Mouse (Mus musculus) heart, postnatal 14 days (tissue): ENCODE measurements around the gene Smarcc2. TPM values are rescaled to one million over a fixed set of nuclear protein-coding genes. Genes with fewer than 3 reads are reported as not detected.

ENCODE experiments used
- DNase-seq, 2 experiments: peaks; one replicate each; pipeline ENCODE4 v3.0.0; 2021 to 2022
- intact Hi-C: fragments of 180-260 bp; cut with DNase I; formaldehyde crosslinking; loops from one replicate; pipeline ENCODE4 v1.15.1; 2025
- total RNA-seq, 2 experiments: library from RNA; stranded (reverse); gene quantifications; 2 replicates each; pipeline ENCODE4 v1.2.3; 2021

The Smarcc2 gene
- total RNA-seq, 2 experiments from 2014 or later, result 76.6 to 80.5 TPM

DNA sequence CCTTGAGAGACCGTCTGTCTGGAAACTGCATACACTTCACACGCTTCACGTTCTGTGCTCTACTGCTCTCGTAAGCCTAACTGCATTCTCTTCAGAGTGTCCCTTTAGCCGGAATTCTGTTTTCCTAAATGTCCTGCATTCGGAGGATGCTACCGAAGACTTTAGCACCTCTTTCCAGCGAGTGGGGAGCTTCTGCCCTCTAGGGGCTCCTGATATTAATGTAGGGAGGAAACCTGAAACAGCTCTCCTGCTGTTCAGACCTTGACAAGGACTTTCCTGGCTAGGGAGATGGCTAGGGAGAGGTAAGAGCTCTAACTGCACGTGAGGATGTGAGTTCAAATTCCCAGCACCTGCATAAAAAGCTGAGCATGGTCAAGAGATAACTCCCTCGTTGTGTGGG is 18.6 kb upstream of the Smarcc2 start:
- DNase-seq, result peak in 1 of 2 experiments; percentile 39
- intact Hi-C loops, result loop anchor here (5.0 kb wide), 1 partner anchor 33 kb away; no protein-coding TSS in a partner anchor

GRCm38 (mm10) chr10:128441324-128442119 is 17.5 kb upstream of the Smarcc2 start:
- intact Hi-C loops, result loop anchor here (5.0 kb wide), 1 partner anchor 34 kb away; no protein-coding TSS in a partner anchor
- DNase-seq, result no peak

DNA sequence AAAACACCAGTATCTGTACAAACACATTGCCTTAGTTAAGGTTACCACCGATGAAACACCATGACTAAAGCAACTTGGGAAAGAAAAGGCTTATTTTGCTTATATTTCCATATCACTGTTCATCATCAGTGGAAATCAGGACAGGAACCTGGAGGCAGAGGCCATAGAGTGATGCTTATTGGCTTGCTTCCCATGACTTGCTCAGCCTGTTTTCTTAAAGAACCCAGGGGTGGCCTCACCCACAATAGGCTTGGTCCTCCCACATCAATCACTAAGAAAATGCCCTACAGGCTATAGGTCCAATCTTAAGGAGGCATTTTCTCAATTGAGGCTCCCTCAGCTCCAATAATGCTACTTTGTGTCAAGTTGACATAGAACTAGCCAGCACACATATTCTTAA is 16.3 kb upstream of the Smarcc2 start:
- intact Hi-C loops, result loop anchor here (5.0 kb wide), 1 partner anchor 35 kb away; no protein-coding TSS in a partner anchor
- DNase-seq, result no peak

DNA sequence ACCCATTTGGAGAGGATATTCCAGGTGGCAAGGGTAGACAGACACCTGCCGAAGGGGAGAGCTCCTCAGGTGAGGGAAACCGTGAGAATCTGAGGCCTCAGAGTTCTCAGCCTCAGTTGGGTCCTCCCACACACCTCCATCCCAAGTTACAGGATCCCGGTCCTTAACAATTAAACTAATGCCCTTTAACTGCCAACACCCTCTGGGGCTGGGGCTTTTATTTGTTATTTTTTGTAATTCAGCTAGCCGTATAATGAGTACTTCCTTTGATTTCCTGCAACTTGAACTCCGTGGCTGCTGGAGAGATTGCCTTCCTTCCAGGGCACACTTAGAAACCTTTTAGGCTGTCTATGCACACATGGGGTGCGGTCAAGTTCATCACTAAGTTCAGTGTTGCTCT is 14.7 kb upstream of the Smarcc2 start:
- no peak for DNase-seq
- intact Hi-C loops, result loop anchor here (5.0 kb wide), 1 partner anchor 37 kb away; no protein-coding TSS in a partner anchor

GRCm38 (mm10) chr10:128445407-128445806 is 13.6 kb upstream of the Smarcc2 start:
- intact Hi-C loops, result no loop called here
- no peak for DNase-seq

- no peak for DNase-seq
- intact Hi-C loops, result no loop called here
These were observed 8.0 kb upstream of the Smarcc2 start for GRCm38 (mm10) chr10:128451014-128451413.

DNA sequence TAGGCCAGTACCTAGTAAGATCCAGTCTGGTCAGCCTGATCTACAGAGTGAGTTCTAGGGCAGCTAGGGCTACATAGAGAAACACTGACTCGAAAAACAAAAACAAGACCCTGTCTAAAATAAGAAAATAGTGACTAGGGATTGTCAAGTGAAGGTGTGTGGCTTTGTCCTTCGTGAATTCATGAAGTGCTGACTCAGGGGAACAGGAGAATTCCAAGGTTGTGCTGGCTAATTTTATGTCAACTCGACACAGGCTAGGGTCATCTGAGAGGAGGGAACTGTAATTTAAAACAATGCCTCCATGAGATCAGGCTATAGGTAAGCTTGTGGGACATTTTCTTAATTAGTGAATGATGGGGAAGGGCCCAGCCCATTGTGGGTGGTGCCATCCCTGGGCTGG is 4.6 kb upstream of the Smarcc2 start:
- intact Hi-C loops, result loop anchor here (1.0 kb wide), 1 partner anchor 119 kb away; no protein-coding TSS in a partner anchor

DNA sequence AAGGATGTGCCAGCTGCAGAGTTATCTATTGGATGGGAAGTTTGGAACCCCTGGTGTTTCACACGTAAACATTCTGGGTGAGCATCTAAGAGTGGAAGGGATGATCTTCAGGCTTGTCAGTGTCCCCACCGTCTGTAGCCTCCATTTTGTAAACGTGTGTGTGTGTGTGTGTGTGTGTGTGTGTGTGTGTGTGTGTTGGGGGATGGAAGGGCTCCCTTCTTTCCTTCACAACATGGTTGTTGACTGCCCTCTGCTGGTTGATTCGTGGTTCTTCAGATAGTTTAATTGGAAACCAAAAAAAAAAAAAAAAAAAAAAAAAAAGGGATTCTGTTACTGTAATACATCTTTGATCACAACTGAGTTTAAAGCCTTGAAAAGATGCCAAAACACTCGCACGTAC is 3.8 kb upstream of the Smarcc2 start:
- intact Hi-C loops, result loop anchor here (1.0 kb wide), 1 partner anchor 44 kb away; the partner anchor contains the start of genes Nabp2 and Rnf41

More for the DNA sequence above, 4.6 kb upstream of the Smarcc2 start:
- no peak for DNase-seq

DNA sequence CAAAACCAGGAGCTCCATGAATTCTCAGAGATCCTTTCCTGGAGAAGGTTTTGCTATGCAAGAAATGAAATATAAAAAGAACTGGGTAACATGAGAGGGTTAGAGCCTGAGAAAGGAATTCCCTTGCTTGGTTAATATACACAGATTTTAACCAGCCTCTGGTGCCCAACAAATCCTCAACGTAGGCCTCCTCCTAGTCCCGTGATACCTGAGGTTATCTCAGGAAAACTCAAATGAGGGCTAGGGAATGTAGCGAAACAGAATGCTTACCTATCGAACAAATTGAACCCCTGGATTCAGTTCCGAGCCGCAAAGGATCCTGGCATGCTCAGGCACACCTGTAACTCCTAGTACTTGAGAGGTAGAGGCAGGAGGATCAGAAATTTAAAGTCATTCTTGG is 1.4 kb upstream of the Smarcc2 start:
- DNase-seq, result no peak
- intact Hi-C loops, result loop anchor here (1.0 to 2.0 kb wide), 3 partner anchors 79 to 88 kb away; partner anchors contain the start of gene Ankrd52

More for the DNA sequence above, 3.8 kb upstream of the Smarcc2 start:
- peak; percentile 61 to 83 for DNase-seq

- intact Hi-C loops, result loop anchor here (1.0 to 2.0 kb wide), 3 partner anchors 78 to 89 kb away; partner anchors contain the start of gene Ankrd52
- peak; percentile 94 to 97 for DNase-seq
These were observed 715 bp upstream of the Smarcc2 start for GRCm38 (mm10) chr10:128458348-128458718.

DNA sequence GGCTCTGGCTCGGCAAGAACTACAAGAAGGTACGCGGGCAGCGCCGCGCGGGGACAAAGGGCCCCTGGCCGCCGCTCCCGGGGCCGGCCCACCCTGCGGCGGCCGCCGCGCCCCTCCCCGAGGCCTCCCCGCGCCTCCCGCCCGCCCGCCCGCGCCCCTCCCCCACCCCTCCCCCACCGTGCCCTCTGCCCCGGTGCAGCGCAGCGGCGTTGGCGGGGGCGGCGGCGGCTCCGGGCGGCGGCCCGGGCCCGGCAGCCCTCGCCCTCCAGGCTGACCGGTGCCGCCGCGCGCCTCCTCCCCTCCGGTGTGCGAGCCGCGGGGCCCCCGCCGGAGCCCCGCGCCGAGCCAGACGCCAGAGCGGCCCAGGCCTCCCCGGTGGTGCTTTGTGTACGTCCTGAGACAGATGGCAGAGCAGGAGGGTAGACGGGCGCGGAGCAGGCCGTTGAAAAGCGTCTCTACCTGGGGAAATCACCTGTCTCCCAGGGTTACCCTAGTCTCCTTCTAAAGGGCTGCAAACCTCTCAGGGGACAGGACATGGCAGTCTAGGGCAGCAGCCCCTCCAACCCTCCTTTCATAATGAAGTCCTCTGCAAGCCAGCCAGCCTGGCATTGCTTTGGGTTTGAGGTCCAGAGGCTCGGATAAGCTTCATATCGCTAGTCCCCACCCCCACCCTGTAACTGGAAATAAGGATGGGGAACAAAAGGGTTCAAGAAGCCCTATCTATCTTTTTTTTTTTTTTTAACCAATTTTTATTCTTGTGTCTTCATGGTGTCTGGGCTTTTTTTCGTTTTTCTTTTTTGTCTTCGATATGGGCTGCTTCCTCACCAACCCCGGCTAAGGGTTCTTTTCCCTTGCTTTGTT is 591 bp downstream of the Smarcc2 start:
- intact Hi-C loops, result loop anchor here (2.0 kb wide), 1 partner anchor 83 kb away; the partner anchor contains the start of gene Ankrd52
- peak in 1 of 2 experiments; percentile 38 for DNase-seq

- no peak for DNase-seq
- intact Hi-C loops, result no loop called here
These were observed 1.2 kb downstream of the Smarcc2 start for GRCm38 (mm10) chr10:128460270-128460630.

DNA sequence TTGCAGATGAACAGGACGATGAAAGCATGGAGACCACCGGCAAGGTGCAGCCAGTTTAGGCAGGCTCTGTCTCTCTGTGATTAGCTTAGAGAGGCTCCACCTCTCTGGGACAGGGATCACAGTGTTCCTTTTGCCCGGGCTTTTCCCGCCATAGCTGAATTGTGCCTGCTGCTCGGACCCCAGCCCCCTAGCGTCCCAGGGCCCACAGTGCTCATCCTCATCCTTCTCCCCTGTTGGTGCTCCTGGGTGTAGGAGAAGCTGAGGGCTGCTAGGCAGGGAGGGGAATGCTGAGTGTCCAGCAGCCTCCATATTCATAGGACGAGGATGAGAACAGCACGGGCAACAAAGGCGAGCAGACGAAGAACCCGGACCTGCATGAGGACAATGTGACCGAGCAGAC is 15.3 kb downstream of the Smarcc2 start:
- intact Hi-C loops, result no loop called here

GRCm38 (mm10) chr10:128486370-128486769 is 27.3 kb downstream of the Smarcc2 start:
- intact Hi-C loops, result no loop called here
- no peak for DNase-seq

More for the DNA sequence above, 15.3 kb downstream of the Smarcc2 start:
- DNase-seq, result no peak

- intact Hi-C loops, result no loop called here
- no peak for DNase-seq
These were observed 29.0 kb downstream of the Smarcc2 start for GRCm38 (mm10) chr10:128487861-128488712.

DNA sequence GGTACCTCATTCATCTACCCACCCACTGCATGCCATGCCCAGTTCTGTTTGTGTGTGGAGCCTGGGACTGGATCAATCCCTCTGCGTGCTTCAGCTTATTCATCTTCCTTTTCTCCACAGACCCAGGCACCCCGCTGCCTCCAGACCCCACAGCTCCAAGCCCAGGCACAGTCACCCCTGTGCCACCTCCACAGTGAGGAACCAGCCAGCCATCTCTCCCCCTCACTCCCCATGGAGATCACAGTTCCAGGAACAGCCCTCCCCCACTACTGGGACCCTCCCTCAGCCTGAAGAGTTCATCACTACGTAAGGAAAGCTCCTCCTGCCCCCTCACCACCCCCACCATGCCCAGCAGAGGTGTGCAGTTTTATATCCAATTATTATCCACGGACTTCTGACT is 29.7 kb downstream of the Smarcc2 start:
- intact Hi-C loops, result no loop called here
- no peak for DNase-seq

GRCm38 (mm10) chr10:128489380-128489779 is 30.3 kb downstream of the Smarcc2 start:
- intact Hi-C loops, result no loop called here
- DNase-seq, result no peak

DNA sequence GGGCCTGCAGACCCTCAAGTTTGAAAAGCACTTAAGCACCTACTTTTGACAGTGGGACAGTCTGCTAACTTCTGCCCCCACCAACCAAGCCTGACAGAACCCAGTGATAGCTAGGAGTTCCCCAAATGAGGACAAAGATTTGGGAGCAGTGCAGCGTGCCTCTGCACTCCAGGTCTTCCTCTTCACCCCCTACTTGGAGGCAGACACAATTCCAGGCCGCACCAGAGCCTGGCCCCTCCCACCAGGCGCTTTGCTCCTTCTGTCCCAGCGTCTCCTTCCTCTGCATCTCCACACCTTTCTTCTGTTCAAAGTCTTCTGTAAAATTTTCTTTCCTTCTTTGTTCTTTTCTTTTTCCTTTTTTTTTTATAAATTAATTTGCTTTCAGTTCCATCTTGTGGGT is 30.7 kb downstream of the Smarcc2 start:
- intact Hi-C loops, result no loop called here
- DNase-seq, result no peak

- peak; percentile 21 to 47 for DNase-seq
- intact Hi-C loops, result no loop called here
These were observed 31.2 kb downstream of the Smarcc2 start for GRCm38 (mm10) chr10:128490232-128490631.

GRCm38 (mm10) chr10:128490912-128491311 is 31.9 kb downstream of the Smarcc2 start:
- intact Hi-C loops, result no loop called here
- no peak for DNase-seq
